Mouse (Mus musculus): ENCODE results near the gene Fry. TPM values are rescaled to one million over a fixed set of nuclear protein-coding genes. Genes with fewer than 3 reads are reported as not detected.

Fry gene
- polyA plus RNA-seq, 1 experiment = 2.9 TPM

DNA sequence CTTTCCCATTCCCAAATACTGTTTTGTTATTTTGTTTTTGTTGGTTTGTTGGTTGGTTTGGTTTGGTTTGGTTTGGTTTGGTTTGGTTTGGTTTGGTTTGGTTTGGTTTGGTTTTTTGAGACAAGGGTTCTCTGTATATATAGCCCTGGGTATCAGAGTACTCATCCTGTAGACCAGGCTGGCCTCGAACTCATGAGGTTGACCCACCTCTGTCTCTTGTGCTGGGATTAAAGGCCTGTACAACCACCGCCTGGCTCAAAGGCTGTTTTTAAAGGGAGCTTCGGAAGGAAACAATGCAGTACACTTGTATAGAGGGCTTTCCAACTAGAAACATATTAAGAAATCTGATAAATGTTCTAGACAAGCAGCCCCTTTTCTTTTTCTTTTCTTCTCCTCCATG, 46.2 kb downstream of the Fry start:
- Histone ChIP-seq H3K4me1 (ENCODE audit: control insufficient read depth, insufficient read depth, low read length) (no peaks in the 10 kb centered on the region), H3K27ac (ENCODE audit: insufficient read depth, low read length) (no peak overlapping the region), H3K4me3 (ENCODE audit: insufficient read depth, low read length) (no peak overlapping the region)
- TF ChIP-seq POLR2A (IDR thresholded peaks at IDR 0.05; ENCODE audit: low read depth, low read length) (no peak), CTCF (IDR thresholded peaks at IDR 0.05; ENCODE audit: borderline replicate concordance, insufficient read depth, low read length) (no peak)

DNA sequence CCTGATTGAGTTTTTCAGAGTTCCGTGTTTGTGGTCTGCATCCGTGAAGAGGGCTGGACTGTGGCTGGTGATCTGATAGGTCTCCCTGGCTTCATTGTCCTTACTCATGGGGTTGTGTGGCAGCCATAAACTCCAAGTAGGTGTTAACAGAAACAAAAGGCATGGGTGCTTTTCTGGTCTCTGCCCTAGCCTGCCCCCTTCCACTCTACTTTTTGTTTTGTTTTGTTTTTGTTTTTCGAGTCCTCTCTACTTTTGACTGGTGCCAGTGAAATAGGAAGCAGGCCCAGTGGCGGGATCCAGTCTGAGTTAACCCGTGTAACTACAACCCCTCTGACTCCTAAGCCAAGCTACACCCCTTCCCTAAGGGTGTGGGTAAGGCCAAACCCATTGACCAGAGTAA, 48.4 kb downstream of the Fry start:
- H3K27ac ChIP-seq (ENCODE audit: insufficient read depth, low read length) = no peak overlapping the region
- TF ChIP-seq POLR2A (IDR thresholded peaks at IDR 0.05; ENCODE audit: low read depth, low read length) = no peak
- no peak for TF ChIP-seq CTCF (IDR thresholded peaks at IDR 0.05; ENCODE audit: borderline replicate concordance, insufficient read depth, low read length)
- H3K4me3 ChIP-seq (ENCODE audit: insufficient read depth, low read length) = no peak overlapping the region
- H3K4me1 ChIP-seq (ENCODE audit: control insufficient read depth, insufficient read depth, low read length) = no peaks in the 10 kb centered on the region

GRCm38 (mm10) chr5:150167287-150167686, 48.8 kb downstream of the Fry start:
- no peak overlapping the region for H3K27ac ChIP-seq (ENCODE audit: insufficient read depth, low read length)
- no peak for TF ChIP-seq CTCF (IDR thresholded peaks at IDR 0.05; ENCODE audit: borderline replicate concordance, insufficient read depth, low read length)
- TF ChIP-seq POLR2A (IDR thresholded peaks at IDR 0.05; ENCODE audit: low read depth, low read length) = no peak
- H3K4me1 ChIP-seq (ENCODE audit: control insufficient read depth, insufficient read depth, low read length) = no peaks in the 10 kb centered on the region
- no peak overlapping the region for H3K4me3 ChIP-seq (ENCODE audit: insufficient read depth, low read length)

DNA sequence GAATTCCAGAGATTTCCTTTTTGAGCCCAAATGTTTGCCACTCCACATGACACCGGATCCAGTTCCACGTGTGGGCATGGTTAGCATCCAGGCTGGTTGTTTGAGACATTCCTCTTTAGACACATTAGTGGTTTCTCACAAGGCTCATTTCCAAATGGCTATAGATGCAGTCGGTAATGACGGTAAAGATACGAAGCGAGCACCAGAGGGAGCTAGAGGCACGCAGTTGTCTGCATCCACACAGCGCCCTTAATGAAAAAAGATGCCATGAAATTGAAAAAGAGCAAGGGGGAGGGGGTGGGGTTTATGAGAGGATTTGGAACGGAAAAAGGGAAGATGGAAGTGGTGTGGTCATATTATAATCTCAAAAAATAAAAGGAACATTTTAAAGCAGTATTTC, 50.3 kb downstream of the Fry start:
- TF ChIP-seq CTCF (IDR thresholded peaks at IDR 0.05; ENCODE audit: borderline replicate concordance, insufficient read depth, low read length) = peak; percentile 77
- TF ChIP-seq POLR2A (IDR thresholded peaks at IDR 0.05; ENCODE audit: low read depth, low read length) = no peak
- H3K4me3 ChIP-seq (ENCODE audit: insufficient read depth, low read length) = no peak overlapping the region
- no peaks in the 10 kb centered on the region for H3K4me1 ChIP-seq (ENCODE audit: control insufficient read depth, insufficient read depth, low read length)
- no peak overlapping the region for H3K27ac ChIP-seq (ENCODE audit: insufficient read depth, low read length)

- no peaks in the 10 kb centered on the region for H3K4me1 ChIP-seq (ENCODE audit: control insufficient read depth, insufficient read depth, low read length)
- no peak overlapping the region for H3K4me3 ChIP-seq (ENCODE audit: insufficient read depth, low read length)
- no peak for TF ChIP-seq POLR2A (IDR thresholded peaks at IDR 0.05; ENCODE audit: low read depth, low read length)
- TF ChIP-seq CTCF (IDR thresholded peaks at IDR 0.05; ENCODE audit: borderline replicate concordance, insufficient read depth, low read length) = no peak
- no peak overlapping the region for H3K27ac ChIP-seq (ENCODE audit: insufficient read depth, low read length)
Measured at GRCm38 (mm10) chr5:150171562-150171961, 53.1 kb downstream of the Fry start.

GRCm38 (mm10) chr5:150173869-150174268, 55.4 kb downstream of the Fry start:
- no peak overlapping the region for H3K4me3 ChIP-seq (ENCODE audit: insufficient read depth, low read length)
- TF ChIP-seq POLR2A (IDR thresholded peaks at IDR 0.05; ENCODE audit: low read depth, low read length) = no peak

DNA sequence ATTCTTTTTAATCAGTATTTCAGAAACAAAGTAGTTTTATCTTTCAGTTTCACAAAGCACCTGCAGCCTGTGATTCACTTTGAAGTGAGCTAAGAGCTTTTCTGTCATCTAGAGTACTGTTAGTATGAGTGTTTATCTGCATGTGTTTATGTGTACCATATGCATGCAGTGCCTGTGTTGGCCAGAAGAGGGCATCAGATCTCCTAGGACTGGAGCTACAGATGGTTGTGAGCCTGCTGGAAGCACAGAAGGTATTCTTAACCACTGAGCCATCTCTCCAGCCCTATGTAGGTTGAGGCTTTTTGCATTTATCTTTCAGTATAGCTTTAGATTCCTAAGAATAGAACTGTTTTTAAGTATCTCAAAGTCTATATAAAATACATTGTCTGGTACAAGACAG, 56.5 kb downstream of the Fry start:
- H3K4me1 ChIP-seq (ENCODE audit: control insufficient read depth, insufficient read depth, low read length) = no peaks in the 10 kb centered on the region
- H3K27ac ChIP-seq (ENCODE audit: insufficient read depth, low read length) = no peak overlapping the region
- H3K4me3 ChIP-seq (ENCODE audit: insufficient read depth, low read length) = no peak overlapping the region
- TF ChIP-seq POLR2A (IDR thresholded peaks at IDR 0.05; ENCODE audit: low read depth, low read length) = no peak
- no peak for TF ChIP-seq CTCF (IDR thresholded peaks at IDR 0.05; ENCODE audit: borderline replicate concordance, insufficient read depth, low read length)

More at GRCm38 (mm10) chr5:150173869-150174268, 55.4 kb downstream of the Fry start:
- H3K4me1 ChIP-seq (ENCODE audit: control insufficient read depth, insufficient read depth, low read length) = no peaks in the 10 kb centered on the region
- H3K27ac ChIP-seq (ENCODE audit: insufficient read depth, low read length) = no peak overlapping the region

GRCm38 (mm10) chr5:150176251-150177015, 58.0 kb downstream of the Fry start:
- H3K4me3 ChIP-seq (ENCODE audit: insufficient read depth, low read length) = no peak overlapping the region

GRCm38 (mm10) chr5:150177757-150178156, 59.3 kb downstream of the Fry start:
- TF ChIP-seq POLR2A (IDR thresholded peaks at IDR 0.05; ENCODE audit: low read depth, low read length) (no peak), CTCF (IDR thresholded peaks at IDR 0.05; ENCODE audit: borderline replicate concordance, insufficient read depth, low read length) (no peak)
- no peaks in the 10 kb centered on the region; the same call in 1 of the 2 replicates for H3K4me1 ChIP-seq (ENCODE audit: control insufficient read depth, insufficient read depth, low read length)
- no peak overlapping the region for H3K27ac ChIP-seq (ENCODE audit: insufficient read depth, low read length)
- no peak overlapping the region for H3K4me3 ChIP-seq (ENCODE audit: insufficient read depth, low read length)

More at GRCm38 (mm10) chr5:150176251-150177015, 58.0 kb downstream of the Fry start:
- TF ChIP-seq POLR2A (IDR thresholded peaks at IDR 0.05; ENCODE audit: low read depth, low read length) (no peak), CTCF (IDR thresholded peaks at IDR 0.05; ENCODE audit: borderline replicate concordance, insufficient read depth, low read length) (no peak)
- Histone ChIP-seq H3K4me1 (ENCODE audit: control insufficient read depth, insufficient read depth, low read length) (no peaks in the 10 kb centered on the region; the same call in 1 of the 2 replicates), H3K27ac (ENCODE audit: insufficient read depth, low read length) (no peak overlapping the region)

DNA sequence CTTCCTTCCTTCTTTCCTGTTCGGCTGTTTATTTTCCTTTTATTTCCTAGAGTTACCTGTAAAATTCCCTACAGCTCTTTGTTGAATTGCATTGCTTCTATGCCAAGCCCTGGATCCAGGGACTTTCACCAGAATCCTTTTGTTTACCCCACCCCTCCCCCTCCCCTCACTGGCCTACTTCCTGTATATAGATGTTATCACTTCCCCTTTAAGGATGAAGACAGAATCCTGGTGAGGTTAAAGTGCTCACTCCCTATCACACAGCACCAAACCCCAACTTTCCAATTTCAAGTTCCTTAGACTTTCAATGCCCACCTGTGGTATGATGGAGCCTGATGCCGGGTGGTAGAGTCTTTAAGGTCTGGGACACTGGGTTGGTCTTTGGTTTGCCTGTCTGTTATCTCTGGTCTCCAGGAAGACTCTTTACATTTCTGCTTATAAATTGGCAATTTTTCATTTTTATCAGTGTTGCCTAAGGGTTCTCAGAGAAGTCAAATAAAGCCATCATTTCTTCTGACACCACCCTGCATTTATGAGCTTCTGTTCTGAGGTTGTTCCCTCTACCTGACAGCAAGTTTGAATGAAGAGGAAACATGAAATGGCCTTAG, 59.9 kb downstream of the Fry start:
- no peak overlapping the region for H3K4me3 ChIP-seq (ENCODE audit: insufficient read depth, low read length)
- TF ChIP-seq CTCF (IDR thresholded peaks at IDR 0.05; ENCODE audit: borderline replicate concordance, insufficient read depth, low read length) = no peak
- no peak for TF ChIP-seq POLR2A (IDR thresholded peaks at IDR 0.05; ENCODE audit: low read depth, low read length)
- no peaks in the 10 kb centered on the region; the same call in 1 of the 2 replicates for H3K4me1 ChIP-seq (ENCODE audit: control insufficient read depth, insufficient read depth, low read length)
- no peak overlapping the region for H3K27ac ChIP-seq (ENCODE audit: insufficient read depth, low read length)

All from embryonic fibroblast, embryonic 13.5 days (primary cell).